Comparison of ENCODE assay signal across 11 mouse cellular contexts in the genomic region with DNA sequence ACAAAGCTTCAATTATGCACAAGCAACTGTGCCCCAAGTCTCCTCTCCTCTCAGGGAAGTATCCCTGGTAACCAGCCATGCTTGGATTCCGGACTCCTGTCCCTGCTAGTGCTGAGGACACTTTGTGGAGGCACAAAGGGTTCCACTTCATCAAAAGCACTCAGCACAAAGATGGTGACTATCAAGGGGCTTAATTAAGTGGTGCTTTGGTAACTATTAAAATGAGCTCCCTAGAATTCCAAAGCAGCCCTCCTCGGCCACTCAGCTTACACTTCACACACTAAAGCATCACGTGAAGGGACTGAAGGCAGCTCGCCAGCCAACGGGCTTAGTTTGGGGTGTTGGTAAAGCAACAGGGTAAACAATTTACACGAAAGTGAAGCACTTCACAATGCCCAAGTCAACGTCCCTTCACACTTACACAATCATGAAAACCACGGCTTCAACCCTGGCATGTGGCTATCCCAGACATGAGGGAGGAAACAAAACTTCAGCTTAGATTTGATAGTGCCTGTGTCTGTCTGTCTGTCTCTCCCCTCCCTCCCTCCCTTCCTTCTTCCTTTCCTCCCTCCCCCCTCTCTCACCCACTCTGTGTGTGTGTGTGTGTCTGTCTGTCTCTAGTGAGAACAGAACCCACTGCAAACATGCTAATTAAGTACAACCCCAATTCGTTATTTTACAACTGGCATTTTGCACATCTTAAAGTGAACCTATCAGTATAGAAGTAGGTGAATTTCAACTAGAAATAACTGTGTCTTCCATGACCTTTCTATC. TPM values are rescaled to one million over a fixed set of nuclear protein-coding genes. Genes with fewer than 3 reads are reported as not detected.
DNase-seq lines count a peak whose midpoint lies in the region; ATAC-seq lines count a peak whose summit lies in the region.
"Had no signal": no experiment of that assay in that cellular context is flagged by ENCODE, and none has a peak within 500 bp of the region (broad histone marks: within the 10 kb centered on the region; RNA-seq: fewer than 3 reads in every experiment).

No protein-coding gene starts in this region.

- 38% methylated on average over 9 of the region's 9 CpGs for WGBS in hindbrain, embryonic 12.5 days

- no peak overlapping the region for H3K9ac ChIP-seq in hindbrain, embryonic 12.5 days
- H3K9ac ChIP-seq: lung, embryonic 14.5 days had no signal

- no peaks in the 10 kb centered on the region; the same call in 1 of the 2 replicates for H3K36me3 ChIP-seq in hindbrain, embryonic 12.5 days

- no peak overlapping the region for H3K27ac ChIP-seq in hindbrain, embryonic 12.5 days
- H3K27ac ChIP-seq: kidney, postnatal 0 days had no signal

- no peaks in the 10 kb centered on the region for H3K9me3 ChIP-seq in hindbrain, embryonic 12.5 days (replicated peaks)

- no peak overlapping the region for H3K4me2 ChIP-seq in hindbrain, embryonic 12.5 days (replicated peaks)
- H3K4me2 ChIP-seq: lung, embryonic 14.5 days had no signal

- no peak overlapping the region for H3K4me3 ChIP-seq in hindbrain, embryonic 12.5 days

- no peak for DNase-seq in frontal cortex, postnatal 25 days (ENCODE audit: low spot score in 2 of 2)
- DNase-seq in brain, adult 2 months (ENCODE audit: low read depth, low spot score): peak; percentile 9
- no peak for DNase-seq in adrenal gland, adult 8-10 months
- no peak for DNase-seq in adrenal gland, postnatal 25 days
- DNase-seq in thymus, adult 18-20 months: no peak
- DNase-seq: lung, embryonic 14.5 days had no signal

- ATAC-seq in frontal cortex, adult (ENCODE audit: low TSS enrichment): peak; percentile 47; the same call in 1 of the 2 replicates
- peak; percentile 68 for ATAC-seq in hindbrain, embryonic 12.5 days (ENCODE audit: low FRiP score)
- ATAC-seq in megakaryocyte progenitor cell, adult 5-6 weeks (replicated peaks; ENCODE audit: poor library complexity): peak; percentile 59
- ATAC-seq: activated CD4-positive, CD25-positive, alpha-beta regulatory T cell, adult 4 months had no signal

- H3K27me3 ChIP-seq in hindbrain, embryonic 12.5 days: peaks cover 3% of the 10 kb centered on the region; the same call in 1 of the 2 replicates

- H3K4me1 ChIP-seq in hindbrain, embryonic 12.5 days: peaks cover 14% of the 10 kb centered on the region

RNA-seq across cellular contexts. Expression of gene Cox10, which starts 27.9 kb away (rescaled TPM):
- polyA plus RNA-seq in hindbrain, embryonic 12.5 days (2016; fragmentation: Nextera tagmentation; extraction: Ambion mirVana): 19.8 and 22.1 TPM in 2 replicates
- 15.5 and 16.2 TPM in 2 replicates for total RNA-seq in megakaryocyte progenitor cell, adult 5-6 weeks (2015)
- total RNA-seq in megakaryocyte progenitor cell, adult 5-6 weeks (2017): 28.8 and 30.0 TPM in 2 replicates
- total RNA-seq in adrenal gland, adult 8-10 months (2022): 10 to 100 TPM; 17.0 to 20.5 (median 19.6) TPM
- total RNA-seq in adrenal gland, postnatal 25 days (2021): 20.4 and 20.8 TPM in 2 replicates
